Mouse (Mus musculus) thymus, postnatal 4 days (tissue): Measurements from ENCODE around the gene Olfr429.
"Not testable (repeated sequence)": the region's sequence is repeated elsewhere in the genome, so short reads cannot be mapped to it uniquely, and the experiment has no call there.

Experiments
- DNase-seq: peaks from one replicate; pipeline ENCODE4 v3.0.0; 2021

The Olfr429 gene

DNA sequence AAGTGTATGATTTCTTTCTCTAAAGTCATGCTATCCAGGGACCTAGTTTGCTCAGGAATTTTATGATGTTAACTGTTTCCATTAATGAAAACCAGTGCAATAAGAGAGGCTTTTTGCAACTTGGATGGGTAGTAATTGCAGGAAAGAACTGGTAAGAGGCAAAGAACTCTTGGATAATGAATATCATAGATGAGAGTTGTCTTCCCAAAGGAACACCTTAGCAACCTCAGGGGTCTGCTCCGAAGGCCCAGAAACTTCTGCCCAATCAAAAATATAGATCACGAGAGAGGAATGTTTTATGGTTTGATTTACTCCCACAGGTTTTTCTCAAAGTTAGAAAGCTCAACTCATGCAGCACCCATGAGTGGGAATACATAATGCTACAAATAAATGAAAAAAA is at the start of gene Olfr429:
TSS of gene Olfr429 (plus strand) at position 301 of the 400 bp plus-strand sequence.
- DNase-seq, result no peak

DNA sequence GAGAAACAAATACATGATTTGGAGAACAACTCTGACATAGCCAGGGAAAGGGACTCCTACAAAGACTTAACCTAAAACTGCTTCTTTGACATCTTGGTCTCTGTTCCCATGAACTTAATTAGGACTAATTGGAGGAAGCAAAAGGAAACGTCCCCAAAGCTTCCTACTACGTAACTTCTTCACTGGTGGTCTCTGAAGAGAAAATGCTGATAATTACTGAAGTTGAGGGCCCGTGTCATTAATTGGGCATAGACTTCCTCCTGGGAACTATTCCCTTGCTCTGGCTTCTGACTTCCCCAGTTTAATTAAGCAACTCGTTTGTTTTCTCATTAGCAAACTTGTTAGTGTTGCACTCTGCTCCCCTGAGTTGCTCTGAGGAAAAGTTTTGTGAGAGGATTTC is 48.3 kb upstream of the Olfr429 start:
- no peak for DNase-seq

- no peak for DNase-seq
These were observed 45.7 kb upstream of the Olfr429 start for GRCm38 (mm10) chr1:174038480-174038879.

DNA sequence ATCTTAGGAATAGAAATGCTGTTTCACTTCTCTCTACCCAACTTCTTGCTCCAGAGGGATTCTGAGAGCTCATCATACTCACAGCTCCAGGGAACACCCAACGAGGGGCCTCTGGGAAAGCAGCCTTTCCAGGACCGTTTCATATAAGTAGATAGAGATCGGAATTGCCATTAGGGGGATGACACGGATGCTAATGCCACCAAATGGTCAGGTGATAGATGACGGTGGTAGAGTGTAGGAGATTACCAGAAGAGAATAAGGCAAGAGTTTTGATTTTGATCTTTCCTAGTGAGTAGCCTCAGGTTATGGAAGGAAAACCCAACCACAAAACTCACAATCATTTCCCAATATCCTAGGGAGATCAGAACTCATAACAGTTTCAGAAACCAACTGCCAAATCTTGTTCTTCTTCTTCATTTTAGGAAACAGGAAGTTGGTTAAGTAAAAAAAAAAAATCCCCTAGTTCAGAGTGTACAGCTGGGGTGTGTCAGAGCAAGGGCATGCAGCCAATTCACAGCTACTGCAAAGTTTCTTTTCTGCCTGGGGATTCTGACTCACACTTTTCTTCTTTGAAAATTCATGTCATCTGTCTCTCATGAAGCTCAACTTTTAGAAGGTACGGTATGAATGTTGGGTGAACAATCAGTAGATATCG is 43.5 kb upstream of the Olfr429 start, which contains the start of gene Olfr433:
TSS of gene Olfr433 (plus strand) at position 183 of the 655 bp plus-strand sequence.
- DNase-seq, result peak; percentile 13

DNA sequence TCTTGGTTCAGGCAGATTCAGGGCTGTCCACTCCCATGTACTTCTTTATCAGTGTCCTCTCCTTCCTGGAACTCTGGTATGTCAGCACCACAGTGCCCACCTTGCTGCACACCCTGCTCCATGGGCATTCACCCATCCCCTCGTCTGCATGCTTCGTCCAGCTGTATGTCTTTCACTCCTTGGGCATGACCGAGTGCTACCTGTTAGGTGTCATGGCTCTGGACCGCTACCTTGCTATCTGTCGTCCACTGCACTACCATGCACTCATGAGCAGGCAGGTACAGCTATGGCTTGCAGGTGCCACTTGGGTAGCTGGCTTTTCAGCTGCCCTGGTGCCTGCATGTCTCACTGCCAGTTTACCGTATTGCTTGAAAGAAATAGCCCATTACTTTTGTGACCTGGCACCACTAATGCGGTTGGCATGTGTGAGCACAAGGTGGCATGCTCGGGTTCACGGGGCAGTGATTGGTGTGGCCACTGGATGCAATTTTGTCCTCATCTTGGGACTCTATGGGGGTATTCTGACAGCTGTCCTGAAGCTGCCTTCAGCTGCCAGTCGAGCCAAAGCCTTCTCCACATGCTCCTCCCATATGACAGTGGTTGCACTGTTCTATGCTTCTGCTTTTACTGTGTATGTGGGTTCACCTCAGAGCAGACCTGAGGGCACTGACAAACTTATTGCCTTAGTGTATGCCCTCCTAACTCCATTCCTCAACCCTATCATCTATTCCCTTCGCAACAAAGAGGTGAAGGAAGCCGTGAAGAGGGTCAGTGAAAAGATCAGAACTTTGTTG is 41.8 kb upstream of the Olfr429 start:
- DNase-seq, result not testable (repeated sequence)

DNA sequence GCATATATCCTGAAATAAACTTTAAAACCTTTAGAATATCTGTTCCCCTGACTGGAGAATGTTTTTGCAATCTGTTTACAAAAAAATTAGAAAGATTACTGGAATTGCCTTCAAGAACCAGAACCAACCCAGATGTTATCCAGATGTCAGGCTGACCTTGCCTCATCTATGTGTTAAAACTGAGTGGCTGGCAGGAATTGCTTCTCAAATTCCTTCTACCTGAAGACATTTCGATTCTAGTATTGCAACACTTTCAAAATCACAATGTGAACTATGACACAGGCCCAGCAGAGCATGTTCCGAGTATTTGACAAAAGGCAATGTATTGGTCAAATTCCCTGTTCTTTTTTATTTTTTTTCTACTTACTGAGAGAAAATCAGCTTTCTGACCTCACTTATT is 39.7 kb upstream of the Olfr429 start:
- DNase-seq, result no peak

- not testable (repeated sequence) for DNase-seq
These were observed 35.9 kb upstream of the Olfr429 start for GRCm38 (mm10) chr1:174048227-174048626.

DNA sequence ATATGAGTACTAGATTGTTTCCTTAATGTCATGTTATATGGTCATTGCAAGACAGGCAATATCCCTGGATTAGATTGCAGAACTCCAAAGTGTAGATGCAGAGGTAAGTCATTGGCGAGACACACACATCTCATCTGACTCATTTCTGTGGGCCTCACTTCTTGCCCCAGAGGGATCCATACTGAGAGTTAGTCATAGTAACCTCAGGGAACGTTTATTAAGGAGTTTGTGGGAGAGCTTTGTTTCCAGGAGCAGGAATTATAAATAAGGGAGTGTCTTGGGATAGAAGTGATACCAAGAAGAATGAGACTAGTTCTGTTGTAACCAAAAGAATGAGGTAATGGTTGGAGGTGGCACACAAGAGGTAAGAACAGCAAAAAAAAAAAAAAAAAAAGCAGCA is 35.2 kb upstream of the Olfr429 start, which contains the start of gene Olfr432:
TSS of gene Olfr432 (plus strand) at position 313 of the 400 bp plus-strand sequence.
- no peak for DNase-seq

DNA sequence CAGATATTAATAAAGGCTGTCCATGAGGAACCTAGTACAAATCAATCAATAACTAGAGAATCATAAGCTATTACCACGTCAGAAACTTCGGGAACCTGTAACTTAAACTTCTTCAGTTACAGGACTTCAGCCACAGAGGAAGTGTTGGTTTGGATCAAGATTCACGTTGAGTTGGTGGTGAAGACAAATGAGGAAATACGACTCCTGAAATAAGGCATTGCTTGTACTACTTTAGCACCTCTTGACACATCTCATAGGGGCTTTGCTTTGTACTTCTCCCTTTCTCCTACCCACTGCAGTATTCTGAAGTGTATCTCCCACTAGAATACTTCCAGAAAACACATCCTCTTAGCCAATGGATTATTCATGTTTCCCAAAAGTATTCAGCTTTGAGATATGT is 34.8 kb upstream of the Olfr429 start:
- DNase-seq, result not testable (repeated sequence)

GRCm38 (mm10) chr1:174050532-174050931 is 33.6 kb upstream of the Olfr429 start:
- no peak for DNase-seq

DNA sequence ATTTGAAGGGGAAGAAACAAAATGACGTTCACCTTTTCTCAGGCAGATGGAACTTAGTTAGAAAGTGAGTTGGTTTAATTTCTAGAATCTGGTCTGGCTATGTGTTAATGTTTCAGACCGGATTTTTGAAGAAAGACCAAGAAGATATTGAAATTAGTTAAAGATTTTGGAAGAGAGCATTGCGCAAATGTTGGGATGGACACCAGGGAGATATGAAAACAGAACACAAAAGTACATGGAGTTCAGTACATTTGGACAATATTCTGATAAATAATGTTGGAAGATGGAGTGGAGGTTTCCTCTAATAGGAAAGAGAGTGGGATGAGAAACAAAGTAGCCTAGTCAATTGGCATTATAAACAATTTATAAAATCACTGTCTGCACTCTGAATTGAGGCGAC is 32.6 kb upstream of the Olfr429 start:
- no peak for DNase-seq

DNA sequence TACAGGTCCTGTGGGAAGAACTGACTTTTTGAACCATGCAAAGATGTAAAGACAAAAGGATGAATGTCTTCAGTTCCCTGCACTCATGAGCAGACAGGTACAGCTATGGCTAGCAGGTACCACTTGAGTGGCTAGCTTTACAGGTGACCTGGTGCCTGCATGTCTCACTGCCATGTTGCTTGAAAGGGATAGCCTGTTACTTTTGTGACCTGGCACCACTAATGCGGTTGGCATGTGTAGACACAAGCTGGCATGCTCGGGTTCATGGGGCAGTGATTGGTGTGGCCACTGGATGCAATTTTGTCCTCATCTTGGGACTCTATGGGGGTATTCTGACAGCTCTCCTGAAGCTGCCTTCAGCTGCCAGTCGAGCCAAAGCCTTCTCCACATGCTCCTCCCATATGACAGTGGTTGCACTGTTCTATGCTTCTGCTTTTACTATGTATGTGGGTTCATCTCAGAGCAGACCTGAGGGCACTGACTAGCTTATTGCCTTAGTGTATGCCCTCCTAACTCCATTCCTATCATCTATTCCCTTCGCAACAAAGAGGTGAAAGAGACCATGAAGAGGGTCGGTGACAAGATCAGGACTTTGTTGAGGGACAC is 32.1 kb upstream of the Olfr429 start:
- no peak for DNase-seq

GRCm38 (mm10) chr1:174052981-174053380 is 31.1 kb upstream of the Olfr429 start:
- no peak for DNase-seq

DNA sequence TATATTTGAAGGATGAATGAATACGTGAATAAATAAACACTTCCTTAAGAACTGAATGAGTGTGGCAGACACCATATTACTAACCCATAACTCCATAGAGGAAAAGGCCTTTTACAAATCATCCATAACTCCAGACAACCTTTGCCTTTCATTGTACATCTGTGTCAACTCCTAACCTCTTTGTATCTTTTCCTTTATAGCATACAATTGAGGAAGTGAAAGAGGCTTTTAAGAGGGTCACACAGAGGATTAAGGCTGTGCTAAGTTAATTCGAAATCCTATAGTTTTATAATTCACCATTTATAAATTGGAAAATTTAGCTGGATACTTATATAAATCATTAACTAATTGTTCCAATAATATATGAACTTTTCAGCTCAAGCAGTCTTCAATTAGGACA is 28.9 kb upstream of the Olfr429 start:
- DNase-seq, result no peak

DNA sequence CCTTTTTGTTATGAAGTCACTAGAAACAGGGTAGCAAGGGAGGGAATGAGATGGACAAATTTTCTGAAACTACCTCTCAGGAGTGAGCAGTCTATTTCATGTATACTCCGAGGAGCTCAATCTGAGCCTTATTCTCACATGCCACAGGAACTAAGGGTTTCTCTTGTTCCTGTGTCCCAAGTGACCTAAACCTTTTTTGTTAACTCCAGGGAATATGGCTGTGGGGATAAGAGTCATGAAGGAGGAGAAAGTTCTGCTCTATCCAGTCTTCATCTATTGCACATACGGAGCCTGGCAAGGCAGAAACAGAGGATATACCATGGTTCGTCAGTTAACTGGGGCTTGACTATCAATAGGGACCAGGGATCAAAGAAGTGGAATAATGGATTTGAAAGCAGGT is 17.8 kb upstream of the Olfr429 start, which contains the start of gene Olfr430:
TSS of gene Olfr430 (plus strand) at position 301 of the 400 bp plus-strand sequence.
- DNase-seq, result no peak

GRCm38 (mm10) chr1:174096591-174096990 is 12.5 kb downstream of the Olfr429 start, which contains the start of gene Olfr427:
TSS of gene Olfr427 (plus strand) at chr1:174096891.
- DNase-seq, result no peak

DNA sequence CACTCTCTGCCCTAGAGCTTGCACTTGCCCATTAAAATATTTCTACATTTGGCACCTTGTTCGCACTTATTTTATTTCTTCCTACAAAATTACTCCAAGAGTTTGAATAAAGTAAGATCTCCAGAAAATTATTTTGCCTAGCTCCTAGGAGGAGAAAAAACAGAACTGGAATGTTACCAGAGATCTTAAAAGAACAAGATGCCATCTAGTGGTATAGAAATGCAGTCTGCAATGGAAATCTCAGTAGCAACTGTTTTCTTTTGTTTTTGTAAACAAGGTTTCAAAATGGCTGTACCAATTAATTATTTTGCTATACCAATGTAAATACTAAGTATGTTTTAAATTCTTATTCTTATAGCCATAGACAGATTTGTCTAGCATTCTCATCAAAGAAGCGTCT is 19.6 kb downstream of the Olfr429 start:
- no peak for DNase-seq

DNA sequence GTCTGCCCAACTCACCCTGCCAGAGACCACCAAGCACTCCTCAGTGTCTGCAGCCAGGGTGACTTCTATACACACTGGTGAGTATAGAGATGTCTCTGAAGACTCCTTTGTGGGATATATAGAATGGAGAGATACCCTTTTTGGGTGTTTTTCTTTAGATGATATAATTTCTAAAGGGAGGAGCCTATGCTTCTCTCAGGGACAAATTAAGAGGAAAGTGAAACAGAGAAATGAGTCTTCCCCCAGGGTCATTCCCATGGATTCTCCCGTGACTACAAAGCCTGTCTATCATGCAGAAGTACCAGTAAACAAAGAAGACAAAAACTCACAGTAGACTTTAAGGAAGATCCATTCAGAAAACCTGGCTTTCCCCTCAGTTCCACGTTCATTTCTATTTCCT is 36.9 kb downstream of the Olfr429 start, which contains the start of gene Olfr231:
TSS of gene Olfr231 (minus strand) at position 101 of the 400 bp plus-strand sequence.
- DNase-seq, result no peak

- no peak for DNase-seq
These were observed 47.1 kb downstream of the Olfr429 start, which contains the start of gene Olfr424 for GRCm38 (mm10) chr1:174131217-174131616. TSS of gene Olfr424 (plus strand) at chr1:174131517.

GRCm38 (mm10) chr1:174131999-174132398 is 47.9 kb downstream of the Olfr429 start:
- no peak for DNase-seq
